Mouse (Mus musculus): ENCODE data around the gene Mettl21e.
"Not testable (repeated sequence)": the region's sequence is repeated elsewhere in the genome, so short reads cannot be mapped to it uniquely, and the experiment has no call there.

Mettl21e gene

GRCm38 (mm10) chr1:44218876-44219275 is at the start of gene Mettl21e:
Gene Mettl21e (minus strand): TSS chr1:44218961.
- no peak for DNase-seq (ENCODE audit: low read depth, low spot score)

DNA sequence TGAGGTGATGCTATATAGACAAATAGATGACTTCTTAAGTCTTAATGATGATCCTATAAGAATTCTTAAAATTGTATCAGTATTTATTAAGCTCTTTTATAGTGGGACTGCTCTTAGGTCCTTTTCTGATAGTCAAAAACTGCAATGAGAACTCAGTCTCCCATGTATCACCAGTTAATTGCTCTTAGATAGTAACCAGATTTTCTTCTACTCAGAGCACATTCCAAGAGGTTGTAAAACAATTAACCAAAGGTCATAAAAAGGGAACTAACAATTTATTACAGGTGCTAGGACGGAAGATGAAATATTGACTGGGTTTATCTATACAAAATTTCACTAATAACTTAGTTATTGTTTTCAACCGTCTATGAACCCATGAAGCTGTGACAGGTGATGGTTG is 21.7 kb upstream of the Mettl21e start:
- not testable (repeated sequence) for DNase-seq (ENCODE audit: low read depth, low spot score)

DNA sequence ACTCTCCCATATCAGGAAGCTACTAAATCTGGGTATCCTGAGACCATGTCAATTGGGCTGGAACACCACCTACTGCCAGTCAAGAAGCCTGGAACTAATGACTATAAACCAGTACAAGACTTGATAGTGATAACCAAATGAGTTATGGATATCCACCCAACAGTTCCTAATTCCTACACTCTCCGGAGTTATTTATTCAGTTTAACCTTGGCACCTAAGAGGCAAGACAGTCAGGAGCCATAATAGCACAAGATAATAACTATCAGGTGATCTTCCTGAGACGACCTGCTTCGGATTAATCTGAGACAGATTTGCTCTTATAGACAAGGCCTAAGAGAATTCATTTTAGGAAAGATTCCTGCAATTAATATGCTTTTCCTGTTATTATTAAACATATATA is 21.2 kb upstream of the Mettl21e start:
- no peak for DNase-seq (ENCODE audit: low read depth, low spot score)

- DNase-seq (ENCODE audit: low read depth, low spot score), result peak; percentile 3
Observed at GRCm38 (mm10) chr1:44237305-44237704, 18.5 kb upstream of the Mettl21e start.

GRCm38 (mm10) chr1:44235311-44235710 is 16.6 kb upstream of the Mettl21e start:
- DNase-seq (ENCODE audit: low read depth, low spot score), result no peak

DNA sequence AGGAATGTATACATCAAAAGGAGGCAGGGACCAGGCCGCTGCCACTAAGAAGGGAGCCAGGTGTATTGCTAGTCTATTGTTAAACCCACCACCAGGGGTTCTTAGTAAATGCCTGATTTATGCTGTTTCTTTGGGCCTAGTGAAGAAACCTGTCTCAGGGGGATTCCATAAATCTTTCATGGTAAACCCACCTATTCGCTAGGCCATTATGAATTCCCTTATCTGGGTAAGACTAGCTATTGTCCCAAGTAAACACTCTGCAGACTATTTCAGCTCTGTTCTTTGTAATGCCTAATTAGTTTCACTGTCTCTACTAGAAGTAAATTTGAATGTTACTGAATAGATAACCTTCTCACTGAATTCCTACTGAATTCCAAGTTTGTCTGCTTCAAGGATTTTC is 15.8 kb upstream of the Mettl21e start:
- not testable (repeated sequence) for DNase-seq (ENCODE audit: low read depth, low spot score)

GRCm38 (mm10) chr1:44229044-44229443 is 10.3 kb upstream of the Mettl21e start:
- DNase-seq (ENCODE audit: low read depth, low spot score), result no peak

DNA sequence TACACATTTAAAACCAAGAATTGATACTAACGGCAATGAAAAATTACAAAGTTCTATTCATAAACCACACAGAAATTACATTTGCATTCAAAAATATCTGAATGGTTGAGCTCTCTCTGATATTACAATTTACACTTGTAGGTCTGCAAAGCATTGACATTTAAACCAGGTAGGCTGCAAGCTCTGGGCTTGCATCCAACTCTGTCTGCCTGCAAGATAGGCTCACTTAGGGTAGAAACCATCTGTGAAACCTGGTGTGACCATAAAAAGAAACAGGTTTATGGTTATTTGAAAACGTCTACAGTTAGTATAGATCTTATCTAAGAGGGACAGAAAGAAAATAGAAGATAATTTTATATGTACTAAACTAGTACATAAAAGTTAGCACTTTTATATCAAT is 1.6 kb downstream of the Mettl21e start:
- DNase-seq (ENCODE audit: low read depth, low spot score), result no peak

GRCm38 (mm10) chr1:44216352-44217116 is 2.2 kb downstream of the Mettl21e start:
- no peak for DNase-seq (ENCODE audit: low read depth, low spot score)

GRCm38 (mm10) chr1:44214443-44214842 is 4.3 kb downstream of the Mettl21e start:
- DNase-seq (ENCODE audit: low read depth, low spot score), result no peak

- DNase-seq (ENCODE audit: low read depth, low spot score), result no peak
Observed at GRCm38 (mm10) chr1:44202876-44203275, 15.9 kb downstream of the Mettl21e start.

- DNase-seq (ENCODE audit: low read depth, low spot score), result peak; percentile 51
Observed at GRCm38 (mm10) chr1:44198273-44199171, 20.2 kb downstream of the Mettl21e start.

DNA sequence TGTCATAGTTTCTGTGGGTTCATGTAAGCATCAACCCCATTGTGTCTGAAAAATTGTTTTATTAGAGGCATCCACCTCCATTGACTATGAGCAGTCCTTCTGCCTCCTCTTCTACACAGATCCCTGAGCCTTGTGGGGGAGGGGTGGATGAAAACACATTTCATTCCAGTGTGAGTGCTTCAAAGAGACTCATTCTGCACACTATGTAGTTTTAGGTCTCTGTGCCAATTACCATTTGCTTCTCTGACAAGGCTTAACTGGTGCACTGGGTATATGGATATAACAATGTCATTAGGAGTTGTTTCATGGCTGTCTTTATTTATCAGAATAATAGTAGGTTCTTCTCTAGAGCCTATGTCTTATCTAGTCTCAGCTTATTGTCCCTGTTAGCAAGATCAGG is 32.4 kb downstream of the Mettl21e start:
- no peak for DNase-seq (ENCODE audit: low read depth, low spot score)

DNA sequence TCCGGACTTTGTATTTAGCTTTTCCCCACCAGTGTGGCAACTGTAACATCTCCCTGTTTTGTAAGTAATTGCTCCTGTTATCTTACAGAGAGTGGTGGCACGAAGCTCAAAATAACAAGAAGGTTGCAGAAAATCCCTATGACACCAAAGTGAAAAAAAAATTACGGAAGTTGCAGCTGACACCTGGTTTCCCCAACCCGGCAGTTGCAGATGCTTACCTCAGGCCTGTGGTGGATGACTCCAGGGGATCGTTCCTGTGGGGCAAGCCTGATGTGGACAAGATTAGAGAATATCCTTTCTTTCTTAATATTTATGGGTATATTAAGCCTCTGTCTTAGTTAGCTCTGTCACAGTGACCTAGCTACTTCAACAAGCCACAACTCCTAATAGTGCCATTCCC is 40.7 kb downstream of the Mettl21e start:
- DNase-seq (ENCODE audit: low read depth, low spot score), result no peak

DNA sequence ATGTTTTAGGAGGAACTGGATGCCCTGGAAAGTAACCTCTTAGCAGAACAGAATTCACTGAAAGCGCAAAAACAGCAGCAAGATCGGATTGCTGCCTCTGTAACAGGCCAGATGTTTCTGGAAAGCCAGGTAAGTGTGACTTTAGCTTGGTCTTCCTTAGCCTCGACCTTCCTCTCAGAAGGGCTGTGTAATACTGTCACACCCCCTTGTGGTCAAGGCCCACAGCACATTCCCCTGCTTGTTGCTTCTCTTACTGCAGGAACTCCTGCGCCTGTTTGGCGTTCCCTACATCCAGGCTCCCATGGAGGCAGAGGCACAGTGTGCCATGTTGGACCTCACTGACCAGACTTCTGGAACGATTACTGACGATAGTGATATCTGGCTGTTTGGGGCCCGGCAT is 44.9 kb downstream of the Mettl21e start:
- DNase-seq (ENCODE audit: low read depth, low spot score), result peak; percentile 33

DNA sequence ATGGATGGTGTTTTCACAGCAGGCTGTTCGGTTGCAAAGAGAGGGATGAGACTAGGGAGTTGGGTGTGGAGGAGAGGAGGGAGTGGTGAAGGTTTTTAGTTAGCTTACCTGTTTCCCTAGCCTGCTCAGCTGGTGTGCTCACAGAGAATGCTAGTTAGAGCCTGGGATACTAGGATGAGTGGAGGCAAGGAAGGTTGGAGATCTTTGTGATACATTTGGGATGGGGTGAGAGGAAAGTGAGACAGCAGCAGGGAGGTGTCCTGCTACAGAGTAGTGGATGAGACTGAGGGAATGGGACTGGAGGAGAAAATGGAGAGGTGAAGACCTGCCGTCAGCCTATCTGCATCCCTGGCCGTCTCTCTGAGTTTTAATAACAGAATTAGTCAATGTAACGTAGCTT is 46.1 kb downstream of the Mettl21e start:
- DNase-seq (ENCODE audit: low read depth, low spot score), result no peak

DNA sequence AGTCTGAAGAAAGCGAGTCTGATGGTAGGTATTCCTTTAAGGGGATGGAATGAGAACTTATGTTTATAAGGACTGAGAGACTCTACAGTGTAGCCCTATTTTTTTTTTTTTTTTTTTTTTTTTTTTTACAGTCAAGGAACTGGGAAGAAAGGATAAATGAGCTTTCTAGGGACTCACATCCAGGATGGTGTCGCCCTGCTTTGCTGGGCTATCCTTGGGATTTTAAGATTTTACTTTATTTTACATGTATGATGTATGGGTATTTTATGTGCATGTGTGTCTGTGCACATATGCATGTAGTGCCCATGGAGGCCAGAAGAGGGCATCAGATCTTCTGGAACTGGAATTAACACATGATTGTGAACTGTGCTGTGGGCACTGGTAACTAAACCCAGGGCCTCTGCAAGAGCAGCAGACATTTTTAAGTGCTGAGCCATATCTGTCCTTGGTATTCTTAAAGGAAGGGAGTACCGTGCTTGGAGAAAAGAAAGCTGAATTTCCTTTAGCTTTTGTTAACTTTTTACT is 50.8 kb downstream of the Mettl21e start:
- DNase-seq (ENCODE audit: low read depth, low spot score), result peak; percentile 18

GRCm38 (mm10) chr1:44162389-44162788 is 56.4 kb downstream of the Mettl21e start:
- no peak for DNase-seq (ENCODE audit: low read depth, low spot score)

DNA sequence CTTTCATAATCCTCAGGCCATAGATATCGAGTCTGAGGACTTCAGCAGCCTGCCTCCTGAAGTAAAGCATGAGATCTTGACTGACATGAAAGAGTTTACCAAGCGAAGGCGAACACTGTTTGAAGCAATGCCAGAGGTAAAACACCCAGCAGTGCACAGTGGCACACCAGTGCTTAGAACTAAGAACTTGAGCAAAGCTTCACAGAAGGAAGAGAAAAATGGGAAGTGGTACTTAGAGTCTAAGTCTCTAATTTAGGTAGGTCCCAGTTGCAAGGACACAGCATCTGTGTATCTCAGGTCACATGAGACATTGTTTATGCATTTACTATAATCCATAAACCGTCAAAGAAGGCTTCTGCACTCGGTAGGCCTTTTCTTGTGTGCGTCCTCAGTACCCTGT is 56.9 kb downstream of the Mettl21e start:
- DNase-seq (ENCODE audit: low read depth, low spot score), result no peak

GRCm38 (mm10) chr1:44158317-44158716 is 60.4 kb downstream of the Mettl21e start:
- no peak for DNase-seq (ENCODE audit: low read depth, low spot score)

DNA sequence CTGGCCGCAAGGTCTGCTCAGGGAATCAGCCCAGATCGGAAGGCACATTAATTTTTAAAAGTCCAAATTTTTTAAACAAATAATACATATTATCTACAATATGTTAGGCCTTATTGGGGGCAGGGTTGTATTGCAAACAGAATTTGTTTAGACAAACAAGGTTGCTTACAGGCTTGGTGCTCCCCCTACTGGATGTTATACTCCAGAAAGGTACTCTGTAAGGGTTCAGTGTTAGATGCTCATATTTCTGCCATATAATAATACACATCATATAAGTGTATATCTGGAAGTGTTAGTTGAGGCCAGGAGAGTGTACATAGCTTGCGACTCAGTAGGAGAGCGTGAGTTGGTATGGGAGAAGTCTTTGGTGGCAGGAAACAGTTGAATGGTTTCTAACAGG is 63.5 kb downstream of the Mettl21e start:
- peak; percentile 69 for DNase-seq (ENCODE audit: low read depth, low spot score)
